Mouse (Mus musculus) heart, adult 11 months (tissue): ENCODE results near the gene Dyrk1b.
A peak's percentile ranks its signal among the peaks of the same experiment; 100 is the strongest.
"Not testable (repeated sequence)": the region's sequence is repeated elsewhere in the genome, so short reads cannot be mapped to it uniquely, and the experiment has no call there.

Experiments
- DNase-seq: peaks from one replicate; pipeline ENCODE4 v3.0.0; 2022

The Dyrk1b gene

GRCm38 (mm10) chr7:28179228-28179627, at the start of gene Dyrk1b:
Gene Dyrk1b (plus strand): TSS chr7:28179469.
- peak; percentile 100 for DNase-seq

GRCm38 (mm10) chr7:28137613-28138012, 41.7 kb upstream of the Dyrk1b start:
- no peak for DNase-seq

- DNase-seq = no peak
Measured at GRCm38 (mm10) chr7:28148263-28148662, 31.0 kb upstream of the Dyrk1b start.

- no peak for DNase-seq
Measured at GRCm38 (mm10) chr7:28149841-28150240, 29.4 kb upstream of the Dyrk1b start.

GRCm38 (mm10) chr7:28151584-28152221, 27.6 kb upstream of the Dyrk1b start:
- no peak for DNase-seq

- DNase-seq = not testable (repeated sequence)
Measured at GRCm38 (mm10) chr7:28153595-28153994, 25.7 kb upstream of the Dyrk1b start.

- DNase-seq = no peak
Measured at GRCm38 (mm10) chr7:28159292-28159691, 20.0 kb upstream of the Dyrk1b start.

- no peak for DNase-seq
Measured at GRCm38 (mm10) chr7:28159893-28160292, 19.4 kb upstream of the Dyrk1b start.

GRCm38 (mm10) chr7:28161163-28161749, 18.0 kb upstream of the Dyrk1b start:
- no peak for DNase-seq

- DNase-seq = no peak
Measured at GRCm38 (mm10) chr7:28165406-28165805, 13.9 kb upstream of the Dyrk1b start.

GRCm38 (mm10) chr7:28168320-28169115, 10.8 kb upstream of the Dyrk1b start:
- peak; percentile 97 for DNase-seq

- peak; percentile 99 for DNase-seq
Measured at GRCm38 (mm10) chr7:28169489-28170422, 9.5 kb upstream of the Dyrk1b start, which contains the start of gene Fbl. Gene Fbl (plus strand): TSS chr7:28169710.

GRCm38 (mm10) chr7:28175358-28175757, 3.9 kb upstream of the Dyrk1b start:
- no peak for DNase-seq

- DNase-seq = peak; percentile 100
Measured at GRCm38 (mm10) chr7:28179741-28180377, 590 bp downstream of the Dyrk1b start.

- no peak for DNase-seq
Measured at GRCm38 (mm10) chr7:28180890-28181289, 1.6 kb downstream of the Dyrk1b start.

- no peak for DNase-seq
Measured at GRCm38 (mm10) chr7:28181376-28181775, 2.1 kb downstream of the Dyrk1b start.

- no peak for DNase-seq
Measured at GRCm38 (mm10) chr7:28182320-28182719, 3.1 kb downstream of the Dyrk1b start.

- peak; percentile 90 for DNase-seq
Measured at GRCm38 (mm10) chr7:28185884-28186283, 6.6 kb downstream of the Dyrk1b start.

- peak; percentile 91 for DNase-seq
Measured at GRCm38 (mm10) chr7:28186631-28187030, 7.4 kb downstream of the Dyrk1b start.

GRCm38 (mm10) chr7:28191489-28191888, 12.2 kb downstream of the Dyrk1b start:
- DNase-seq = no peak

GRCm38 (mm10) chr7:28191903-28192302, 12.6 kb downstream of the Dyrk1b start:
- DNase-seq = peak; percentile 79
